Mouse (Mus musculus): ENCODE data around the gene Rab31. TPM values are rescaled to one million over a fixed set of nuclear protein-coding genes. Genes with fewer than 3 reads are reported as not detected.

Gene Rab31
- polyA plus RNA-seq, 1 experiment from 2014 or later, result 62.5 TPM

DNA sequence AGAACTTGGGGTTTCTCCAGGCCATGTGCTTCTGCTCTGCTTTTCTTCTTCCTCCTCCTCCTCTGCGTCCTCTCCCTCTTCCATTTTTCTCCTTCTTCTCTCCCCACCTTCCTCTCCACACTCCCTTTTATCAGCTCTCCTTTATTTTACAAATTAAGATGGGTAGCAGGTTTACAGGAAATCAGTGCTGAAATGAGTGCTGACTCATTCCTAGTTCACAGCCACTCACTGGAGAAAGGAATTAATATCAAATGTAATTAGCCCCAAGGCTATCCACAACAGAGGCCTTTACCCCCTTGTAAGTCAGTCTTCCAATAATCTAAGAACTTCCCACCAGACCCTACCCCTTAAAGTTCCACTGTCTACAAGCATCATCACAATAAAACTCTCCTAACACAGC, 3.7 kb upstream of the Rab31 start:
- no peaks in the 10 kb centered on the region for H3K9me3 ChIP-seq (replicated peaks)
- DNase-seq (ENCODE audit: low spot score), result no peak
- H3K27me3 ChIP-seq (ENCODE audit: low read depth, poor library complexity, severe bottlenecking), result peaks cover 28% of the 10 kb centered on the region
- H3K27ac ChIP-seq (replicated peaks), result no peak overlapping the region
- H3K4me3 ChIP-seq, result no peak overlapping the region
- H3K36me3 ChIP-seq, result no peaks in the 10 kb centered on the region
- WGBS, result 74% methylated on average over 1 of the region's 1 CpGs
- H3K4me1 ChIP-seq, result peaks cover 21% of the 10 kb centered on the region

DNA sequence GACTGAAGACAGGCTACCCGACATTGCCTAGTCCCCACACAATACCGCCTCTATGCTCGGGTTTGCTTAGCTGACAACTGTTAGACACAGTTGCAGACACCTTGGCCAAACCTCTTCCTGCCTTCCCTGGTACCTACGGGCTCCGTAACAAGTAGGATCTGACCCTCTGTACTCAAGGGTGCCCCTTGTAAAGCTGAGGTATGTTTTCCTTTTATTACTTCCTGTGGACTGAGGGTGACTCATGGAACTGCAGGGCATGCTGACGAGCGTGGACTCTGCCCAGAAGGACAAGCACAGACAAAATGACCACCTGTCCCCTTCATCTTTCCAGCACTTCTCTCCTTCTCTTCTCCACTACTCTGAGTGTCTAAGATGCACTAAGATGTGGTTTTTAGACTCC, 1.9 kb upstream of the Rab31 start:
- Histone ChIP-seq H3K27me3 (ENCODE audit: low read depth, poor library complexity, severe bottlenecking) (peaks cover 38% of the 10 kb centered on the region), H3K27ac (replicated peaks) (no peak overlapping the region), H3K4me3 (no peak overlapping the region), H3K36me3 (no peaks in the 10 kb centered on the region), H3K9me3 (replicated peaks) (no peaks in the 10 kb centered on the region), H3K4me1 (peaks cover 36% of the 10 kb centered on the region)
- no peak for DNase-seq (ENCODE audit: low spot score)
- 84% methylated on average over 7 of the region's 7 CpGs for WGBS

DNA sequence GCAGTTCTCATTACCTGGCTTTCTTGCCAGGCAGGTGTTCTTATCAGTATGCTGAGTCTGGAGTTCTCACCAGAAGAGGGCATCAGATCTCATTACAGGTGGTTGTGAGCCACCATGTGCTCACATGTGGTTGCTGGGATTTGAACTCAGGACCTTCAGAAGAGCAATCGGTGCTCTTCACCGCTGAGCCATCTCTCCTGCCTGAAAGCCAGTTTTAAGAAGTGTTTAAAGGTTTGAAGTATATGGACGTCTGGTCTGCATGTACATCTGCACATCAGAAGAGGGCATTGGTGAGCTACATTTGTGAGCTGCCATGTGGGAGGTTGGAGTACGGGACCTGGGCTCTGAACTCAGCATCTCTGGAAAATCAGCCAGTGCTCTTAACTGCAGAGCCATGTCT, 1.1 kb upstream of the Rab31 start:
- Histone ChIP-seq H3K9me3 (replicated peaks) (no peaks in the 10 kb centered on the region), H3K4me3 (no peak overlapping the region), H3K4me1 (peaks cover 44% of the 10 kb centered on the region), H3K27me3 (ENCODE audit: low read depth, poor library complexity, severe bottlenecking) (peaks cover 38% of the 10 kb centered on the region), H3K27ac (replicated peaks) (no peak overlapping the region), H3K36me3 (no peaks in the 10 kb centered on the region)
- DNase-seq (ENCODE audit: low spot score), result no peak
- 66% methylated on average over 4 of the region's 4 CpGs for WGBS

DNA sequence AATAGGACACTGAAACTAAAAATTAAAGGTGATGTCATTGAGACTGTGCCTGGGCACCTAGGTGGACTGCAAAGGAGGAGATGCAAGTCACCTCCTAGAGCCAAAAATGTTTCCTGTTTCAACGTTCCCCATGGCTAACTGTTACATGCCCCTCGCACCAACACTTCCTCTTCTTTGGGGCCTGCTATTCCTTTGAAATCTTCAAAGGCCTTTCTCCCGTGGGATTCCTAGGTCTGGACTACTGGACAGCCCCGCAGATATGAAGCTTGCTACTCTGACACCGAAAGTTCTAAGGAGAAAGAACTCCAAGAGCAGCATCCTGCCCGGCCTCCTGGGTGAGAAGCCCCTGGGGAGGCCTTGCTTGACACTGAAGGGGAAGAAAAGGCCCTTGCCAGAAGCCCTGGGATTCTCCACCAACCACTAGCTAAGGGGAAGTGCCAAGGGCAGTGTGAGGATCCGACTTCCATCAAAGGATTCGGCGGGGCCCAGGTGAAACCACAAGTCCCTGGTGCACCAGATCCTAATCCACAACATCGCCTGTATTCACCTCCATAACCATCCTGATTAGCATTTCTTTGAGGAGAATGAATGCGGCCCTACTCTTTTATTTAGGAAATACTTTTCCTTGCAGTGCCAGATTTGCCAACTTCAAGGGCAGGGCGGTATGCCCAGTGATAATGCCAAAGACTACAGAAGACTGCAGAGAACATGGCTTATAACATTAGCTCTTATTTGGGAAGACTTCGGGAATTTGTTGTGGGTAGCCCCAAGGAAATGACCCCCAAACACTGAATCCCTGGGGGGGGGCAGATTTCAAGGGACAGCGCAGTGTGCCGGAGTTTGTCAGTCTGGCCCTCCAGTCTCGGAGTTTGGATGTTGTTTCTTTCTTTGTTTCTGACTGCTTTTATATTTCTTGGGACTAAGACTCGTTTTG, 1.3 kb downstream of the Rab31 start:
- Histone ChIP-seq H3K27ac (replicated peaks) (peak overlapping the region; percentile 87), H3K36me3 (peaks cover 4% of the 10 kb centered on the region; the same call in 1 of the 2 replicates), H3K9me3 (replicated peaks) (no peaks in the 10 kb centered on the region), H3K4me3 (peak overlapping the region; percentile 84), H3K27me3 (ENCODE audit: low read depth, poor library complexity, severe bottlenecking) (peaks cover 38% of the 10 kb centered on the region), H3K4me1 (peaks cover 58% of the 10 kb centered on the region)
- WGBS, result 27% methylated on average over 17 of the region's 17 CpGs
- DNase-seq (ENCODE audit: low spot score), result no peak

DNA sequence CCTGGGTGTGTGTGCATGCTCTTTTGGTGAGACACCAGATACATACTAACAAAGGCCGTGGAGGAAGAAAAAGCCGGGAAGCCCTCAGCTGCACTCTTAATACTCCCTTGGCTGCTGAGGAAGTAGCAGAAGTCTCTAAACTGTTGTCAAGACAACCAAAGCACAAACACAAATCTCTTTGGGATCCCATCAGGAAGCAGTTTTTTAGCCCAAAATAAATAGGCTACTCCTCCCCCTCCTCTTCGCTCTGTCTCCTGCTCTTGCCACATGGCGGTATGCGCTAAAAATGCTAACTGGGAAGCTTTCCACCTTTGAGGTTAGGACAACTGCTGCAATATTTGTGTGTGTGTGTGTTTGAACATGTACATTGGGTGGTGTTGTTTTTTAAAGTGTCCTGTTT, 4.1 kb downstream of the Rab31 start:
- no peak overlapping the region for H3K4me3 ChIP-seq
- DNase-seq (ENCODE audit: low spot score), result no peak
- H3K27ac ChIP-seq (replicated peaks), result peak overlapping the region; percentile 58
- WGBS, result 68% methylated on average over 5 of the region's 5 CpGs
- peaks cover 58% of the 10 kb centered on the region for H3K4me1 ChIP-seq
- H3K9me3 ChIP-seq (replicated peaks), result no peaks in the 10 kb centered on the region
- peaks cover 15% of the 10 kb centered on the region; the same call in 1 of the 2 replicates for H3K36me3 ChIP-seq
- peaks cover 23% of the 10 kb centered on the region for H3K27me3 ChIP-seq (ENCODE audit: low read depth, poor library complexity, severe bottlenecking)

DNA sequence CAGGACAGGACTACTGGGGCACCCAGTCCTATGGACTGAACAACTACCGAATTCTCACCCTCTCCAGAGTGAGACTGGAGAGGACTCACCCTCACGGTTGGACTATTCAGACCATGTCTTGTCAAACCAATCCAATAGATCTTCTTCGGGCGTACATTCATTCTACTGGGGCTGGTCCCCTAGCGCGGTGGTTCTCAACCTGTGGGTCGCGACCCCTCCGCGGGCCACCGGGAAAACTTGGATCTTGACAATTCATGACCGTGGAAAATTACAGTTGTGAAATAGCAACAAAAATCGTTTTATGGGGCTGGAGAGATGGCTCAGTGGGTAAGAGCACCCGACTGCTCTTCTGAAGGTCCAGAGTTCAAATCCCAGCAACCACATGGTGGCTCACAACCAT, 9.3 kb downstream of the Rab31 start:
- no peak overlapping the region for H3K27ac ChIP-seq (replicated peaks)
- peaks cover 43% of the 10 kb centered on the region for H3K36me3 ChIP-seq
- DNase-seq (ENCODE audit: low spot score), result no peak
- H3K4me3 ChIP-seq, result no peak overlapping the region
- 95% methylated on average over 14 of the region's 14 CpGs for WGBS
- H3K9me3 ChIP-seq (replicated peaks), result no peaks in the 10 kb centered on the region; the same call in 1 of the 2 replicates
- H3K4me1 ChIP-seq, result peaks cover 10% of the 10 kb centered on the region
- no peaks in the 10 kb centered on the region for H3K27me3 ChIP-seq (ENCODE audit: low read depth, poor library complexity, severe bottlenecking)

DNA sequence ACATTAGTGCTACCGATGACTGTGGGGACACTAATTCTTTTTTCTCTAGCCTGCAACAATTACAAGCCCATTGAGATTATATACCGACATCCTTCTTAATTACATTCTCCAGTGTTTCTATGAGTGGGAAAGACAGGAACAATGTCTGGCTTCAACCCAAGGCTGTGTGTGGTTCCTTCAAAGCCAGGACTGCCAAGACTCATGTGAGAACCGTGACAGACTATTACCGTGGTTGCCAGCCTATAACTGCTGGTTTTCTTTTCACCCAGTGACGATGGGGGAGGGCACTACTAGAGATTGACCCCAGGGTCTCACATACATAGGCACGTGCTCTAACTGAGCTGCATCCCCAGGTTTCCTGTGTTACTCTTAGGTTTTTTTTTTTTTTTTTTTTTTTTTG, 15.4 kb downstream of the Rab31 start:
- no peak overlapping the region for H3K27ac ChIP-seq (replicated peaks)
- H3K36me3 ChIP-seq, result peaks cover 46% of the 10 kb centered on the region
- no peak overlapping the region for H3K4me3 ChIP-seq
- peaks cover 4% of the 10 kb centered on the region; the same call in 1 of the 2 replicates for H3K9me3 ChIP-seq (replicated peaks)
- no peak for DNase-seq (ENCODE audit: low spot score)
- H3K27me3 ChIP-seq (ENCODE audit: low read depth, poor library complexity, severe bottlenecking), result no peaks in the 10 kb centered on the region
- 88% methylated on average over 6 of the region's 6 CpGs for WGBS
- no peaks in the 10 kb centered on the region for H3K4me1 ChIP-seq

DNA sequence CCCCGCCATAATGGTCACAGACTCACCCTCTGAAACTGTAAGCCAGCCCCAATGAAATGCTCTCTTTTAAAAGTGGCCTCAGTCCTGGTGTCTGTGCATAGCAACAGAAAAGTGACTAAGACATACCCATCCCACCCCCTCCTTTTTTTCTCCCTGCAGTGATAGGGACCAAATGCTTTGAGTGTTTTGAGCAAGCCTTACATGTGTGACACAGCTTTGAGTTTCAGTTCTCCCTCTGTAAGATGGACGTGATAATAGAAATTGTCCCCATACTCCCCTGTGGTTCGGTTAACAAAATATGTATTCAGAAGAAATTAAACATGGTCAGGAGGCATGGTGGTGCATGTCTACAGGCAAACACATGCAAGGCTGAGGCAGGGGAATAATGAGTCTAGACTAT, 16.7 kb downstream of the Rab31 start:
- Histone ChIP-seq H3K27ac (replicated peaks) (no peak overlapping the region), H3K27me3 (ENCODE audit: low read depth, poor library complexity, severe bottlenecking) (no peaks in the 10 kb centered on the region), H3K9me3 (replicated peaks) (peaks cover 4% of the 10 kb centered on the region; the same call in 1 of the 2 replicates), H3K4me3 (no peak overlapping the region), H3K4me1 (no peaks in the 10 kb centered on the region), H3K36me3 (peaks cover 46% of the 10 kb centered on the region)
- DNase-seq (ENCODE audit: low spot score), result no peak
- WGBS, result 93% methylated on average over 3 of the region's 3 CpGs

DNA sequence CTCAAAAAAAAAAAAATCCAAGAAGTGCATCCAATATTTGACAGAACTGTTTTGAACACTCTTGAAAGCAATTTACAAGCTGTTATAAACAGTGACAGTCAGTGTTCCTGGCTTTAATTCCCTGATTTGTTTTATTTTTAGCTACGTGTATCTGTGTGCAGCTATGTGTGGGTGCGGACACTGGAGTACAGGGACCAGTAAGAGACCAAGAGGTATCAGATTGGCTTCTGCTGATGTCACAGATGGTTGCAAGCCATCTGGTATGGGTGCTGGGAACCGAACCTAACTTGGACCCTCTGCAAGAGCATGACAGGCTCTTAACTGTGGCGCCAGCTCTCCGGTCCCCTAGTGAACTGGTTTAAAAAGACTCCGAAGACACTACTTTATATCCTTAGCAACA, 19.4 kb downstream of the Rab31 start:
- Histone ChIP-seq H3K4me3 (no peak overlapping the region), H3K27ac (replicated peaks) (no peak overlapping the region), H3K9me3 (replicated peaks) (peaks cover 4% of the 10 kb centered on the region; the same call in 1 of the 2 replicates), H3K4me1 (no peaks in the 10 kb centered on the region), H3K27me3 (ENCODE audit: low read depth, poor library complexity, severe bottlenecking) (no peaks in the 10 kb centered on the region), H3K36me3 (peaks cover 26% of the 10 kb centered on the region)
- 96% methylated on average over 6 of the region's 6 CpGs for WGBS
- no peak for DNase-seq (ENCODE audit: low spot score)

DNA sequence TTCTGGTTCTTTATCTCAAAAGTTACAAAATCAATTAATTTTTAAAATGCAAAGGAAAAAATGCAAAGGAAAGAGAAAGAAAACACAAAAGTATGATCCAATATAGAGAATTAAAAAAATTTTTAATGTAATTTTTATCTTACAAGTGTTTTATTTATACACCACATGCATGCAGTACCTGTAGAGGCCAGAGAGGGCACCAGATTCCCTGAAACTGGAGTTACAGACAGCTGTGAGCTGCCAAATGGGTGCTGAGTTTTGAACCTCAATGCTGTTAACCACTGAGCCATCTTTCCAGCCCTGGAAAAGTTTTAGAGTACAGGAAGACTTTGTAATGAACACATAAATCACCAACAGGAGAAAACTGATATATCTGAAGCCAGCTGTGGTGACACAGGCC, 22.3 kb downstream of the Rab31 start:
- no peak for DNase-seq (ENCODE audit: low spot score)

DNA sequence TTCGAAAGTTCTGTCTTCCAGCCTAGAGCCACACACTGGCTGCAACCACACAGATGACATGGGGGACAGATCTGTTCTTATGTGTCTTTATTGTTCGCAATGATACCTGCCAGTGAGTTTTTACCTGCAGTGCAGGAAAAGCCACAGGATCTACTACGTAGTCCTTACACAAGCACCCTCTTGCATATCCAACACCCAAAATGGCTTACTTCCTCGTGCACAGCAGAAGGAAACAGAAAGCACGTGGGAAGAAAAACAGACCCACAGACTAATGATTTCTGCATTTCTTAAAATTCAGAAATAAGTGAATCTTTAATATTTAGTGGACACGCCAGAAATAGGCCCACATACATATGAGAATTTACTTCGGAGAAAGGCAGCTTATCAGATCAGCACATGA, 22.7 kb downstream of the Rab31 start:
- Histone ChIP-seq H3K4me1 (peaks cover 10% of the 10 kb centered on the region), H3K4me3 (no peak overlapping the region), H3K27me3 (ENCODE audit: low read depth, poor library complexity, severe bottlenecking) (no peaks in the 10 kb centered on the region), H3K36me3 (peaks cover 27% of the 10 kb centered on the region), H3K9me3 (replicated peaks) (peaks cover 7% of the 10 kb centered on the region; the same call in 1 of the 2 replicates), H3K27ac (replicated peaks) (no peak overlapping the region)
- DNase-seq (ENCODE audit: low spot score), result no peak
- WGBS, result 91% methylated on average over 7 of the region's 7 CpGs

More for the DNA sequence above, 22.3 kb downstream of the Rab31 start:
- H3K36me3 ChIP-seq, result peaks cover 26% of the 10 kb centered on the region
- H3K27me3 ChIP-seq (ENCODE audit: low read depth, poor library complexity, severe bottlenecking), result no peaks in the 10 kb centered on the region
- H3K9me3 ChIP-seq (replicated peaks), result peaks cover 7% of the 10 kb centered on the region; the same call in 1 of the 2 replicates
- no peak overlapping the region for H3K27ac ChIP-seq (replicated peaks)
- peaks cover 10% of the 10 kb centered on the region for H3K4me1 ChIP-seq
- H3K4me3 ChIP-seq, result no peak overlapping the region

DNA sequence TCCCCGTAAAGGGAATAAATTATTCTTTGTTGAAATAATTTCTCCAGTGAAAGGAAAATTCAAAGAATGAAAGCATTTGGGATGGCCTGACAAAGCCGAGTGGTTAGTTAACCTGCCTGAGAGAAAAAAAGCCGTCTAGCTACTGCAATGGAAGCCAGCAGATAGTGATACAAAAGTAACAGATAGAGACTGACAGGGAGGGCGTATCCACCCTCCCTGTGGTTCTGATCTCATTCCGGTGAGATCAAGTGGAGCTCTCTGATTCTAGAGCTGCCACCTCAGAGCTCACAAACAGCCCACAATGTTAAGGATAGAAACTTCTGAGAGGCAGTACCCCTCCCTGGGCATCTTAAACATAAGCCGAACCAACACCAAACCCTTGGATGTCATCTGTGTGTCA, 23.6 kb downstream of the Rab31 start:
- Histone ChIP-seq H3K4me1 (peaks cover 10% of the 10 kb centered on the region), H3K27ac (replicated peaks) (no peak overlapping the region), H3K36me3 (peaks cover 26% of the 10 kb centered on the region), H3K27me3 (ENCODE audit: low read depth, poor library complexity, severe bottlenecking) (no peaks in the 10 kb centered on the region), H3K9me3 (replicated peaks) (peaks cover 7% of the 10 kb centered on the region; the same call in 1 of the 2 replicates), H3K4me3 (no peak overlapping the region)
- DNase-seq (ENCODE audit: low spot score), result no peak
- WGBS, result 89% methylated on average over 6 of the region's 6 CpGs

DNA sequence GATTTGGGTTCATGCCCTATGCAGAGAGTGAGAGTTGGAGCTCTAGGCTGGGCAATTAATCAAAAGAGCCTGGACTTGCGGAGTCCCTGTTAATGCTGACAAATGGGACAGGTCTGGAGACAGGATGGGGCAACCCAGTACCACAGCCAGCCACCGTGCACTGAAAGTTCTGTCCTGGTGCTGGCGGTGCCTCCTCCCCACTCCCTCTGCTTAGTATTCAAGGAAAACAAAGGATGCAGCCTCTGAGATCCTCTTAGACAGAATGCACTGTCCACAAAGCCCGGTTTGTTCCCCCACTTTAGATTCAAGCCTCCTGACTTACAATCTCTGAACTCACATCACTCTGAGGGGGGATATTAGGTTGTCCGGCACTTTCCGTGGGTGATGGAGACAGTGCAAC, 26.2 kb downstream of the Rab31 start:
- Histone ChIP-seq H3K36me3 (peaks cover 22% of the 10 kb centered on the region), H3K9me3 (replicated peaks) (peaks cover 3% of the 10 kb centered on the region; the same call in 1 of the 2 replicates), H3K4me3 (no peak overlapping the region), H3K27ac (replicated peaks) (peak overlapping the region; percentile 49; the same call in 1 of the 2 replicates), H3K27me3 (ENCODE audit: low read depth, poor library complexity, severe bottlenecking) (no peaks in the 10 kb centered on the region), H3K4me1 (peaks cover 19% of the 10 kb centered on the region)
- WGBS, result 74% methylated on average over 6 of the region's 6 CpGs
- DNase-seq (ENCODE audit: low spot score), result no peak

All from midbrain, embryonic 10.5 days (tissue).